Mouse (Mus musculus) thymus, postnatal 4 days (tissue): Measurements from ENCODE around the gene Gm49383.
A peak's percentile ranks its signal among the peaks of the same experiment; 100 is the strongest.

Experiments
- DNase-seq: peaks from one replicate; pipeline ENCODE4 v3.0.0; 2021

Gm49383 gene

GRCm38 (mm10) chr12:69196444-69197377 is at the start of gene Gm49383:
TSS of gene Gm49383 (minus strand) at chr12:69197104.
- DNase-seq: peak; percentile 74

- peak; percentile 69 for DNase-seq
These were observed 45.0 kb upstream of the Gm49383 start for GRCm38 (mm10) chr12:69241771-69242431.

GRCm38 (mm10) chr12:69241405-69241770 is 44.5 kb upstream of the Gm49383 start:
- DNase-seq: no peak

- no peak for DNase-seq
These were observed 44.0 kb upstream of the Gm49383 start, which contains the start of gene Klhdc1 for GRCm38 (mm10) chr12:69240876-69241275. TSS of gene Klhdc1 (plus strand) at chr12:69241176.

- DNase-seq: no peak
These were observed 41.4 kb upstream of the Gm49383 start for GRCm38 (mm10) chr12:69238284-69238683.

GRCm38 (mm10) chr12:69235782-69236181 is 38.9 kb upstream of the Gm49383 start:
- DNase-seq: no peak

GRCm38 (mm10) chr12:69229251-69229650 is 32.3 kb upstream of the Gm49383 start:
- DNase-seq: peak; percentile 70

- peak; percentile 94 for DNase-seq
These were observed 31.0 kb upstream of the Gm49383 start, which contains the start of gene Pole2 for GRCm38 (mm10) chr12:69227776-69228466. TSS of gene Pole2 (minus strand) at chr12:69228195.

GRCm38 (mm10) chr12:69220613-69221277 is 23.8 kb upstream of the Gm49383 start:
- no peak for DNase-seq

GRCm38 (mm10) chr12:69216587-69216986 is 19.7 kb upstream of the Gm49383 start:
- DNase-seq: no peak

GRCm38 (mm10) chr12:69215000-69215785 is 18.3 kb upstream of the Gm49383 start:
- no peak for DNase-seq

GRCm38 (mm10) chr12:69214393-69214792 is 17.5 kb upstream of the Gm49383 start:
- no peak for DNase-seq

GRCm38 (mm10) chr12:69213186-69213777 is 16.4 kb upstream of the Gm49383 start:
- no peak for DNase-seq

GRCm38 (mm10) chr12:69211057-69211456 is 14.2 kb upstream of the Gm49383 start:
- DNase-seq: peak; percentile 47

GRCm38 (mm10) chr12:69210056-69210979 is 13.4 kb upstream of the Gm49383 start:
- no peak for DNase-seq

GRCm38 (mm10) chr12:69208520-69208919 is 11.6 kb upstream of the Gm49383 start:
- no peak for DNase-seq

- no peak for DNase-seq
These were observed 11.0 kb upstream of the Gm49383 start for GRCm38 (mm10) chr12:69207926-69208325.

- no peak for DNase-seq
These were observed 10.5 kb upstream of the Gm49383 start for GRCm38 (mm10) chr12:69207396-69207795.

GRCm38 (mm10) chr12:69204052-69204833 is 7.3 kb upstream of the Gm49383 start, which contains the start of gene Gm49384:
TSS of gene Gm49384 (minus strand) at chr12:69204267.
- no peak for DNase-seq
